Mouse (Mus musculus): Measurements from ENCODE around the gene Irf9. TPM values are rescaled to one million over a fixed set of nuclear protein-coding genes. Genes with fewer than 3 reads are reported as not detected.

Irf9 gene
- polyA plus RNA-seq, 1 experiment from 2014 or later, result 10.2 TPM

DNA sequence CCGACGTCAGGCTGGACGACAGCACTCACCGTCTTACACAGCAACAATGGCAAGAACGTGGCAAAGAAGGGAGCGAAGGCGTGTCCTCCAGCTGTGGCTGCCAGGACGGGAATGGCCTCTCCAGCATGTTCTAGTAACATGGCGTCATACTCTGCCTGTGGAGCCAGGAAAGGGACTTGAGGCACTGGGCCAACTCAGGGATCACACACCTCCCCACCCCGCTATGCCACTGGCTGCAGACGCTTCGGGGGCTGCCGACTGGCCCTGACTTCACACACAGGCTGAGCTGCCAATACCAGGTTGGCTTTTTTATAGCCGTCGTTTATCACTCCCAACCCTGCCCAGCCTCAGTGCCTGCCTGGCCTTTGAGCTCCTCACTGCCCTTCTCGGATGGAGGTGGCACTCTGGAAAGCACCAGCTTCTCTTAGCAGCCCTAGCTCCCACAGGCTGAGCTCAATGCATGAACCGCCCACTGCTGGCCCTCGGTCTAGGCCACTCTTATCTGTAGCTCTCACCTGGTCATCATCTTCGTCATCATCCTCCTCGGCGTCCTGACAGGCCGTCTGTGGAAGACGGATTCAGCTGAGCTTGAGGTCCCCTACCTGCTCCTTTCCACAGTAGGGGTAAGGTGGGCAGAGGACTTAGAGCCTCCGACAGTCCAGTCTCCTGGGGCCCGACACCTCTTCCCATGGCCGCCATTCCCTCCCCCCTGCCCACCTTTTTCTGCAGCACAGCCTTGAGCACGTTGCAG lies 24.9 kb downstream of the Irf9 start:
- ATAC-seq (ENCODE audit: low FRiP score, low read depth), result no peak
- H3K4me1 ChIP-seq (replicated peaks), result no peaks in the 10 kb centered on the region
- no peak overlapping the region for H3K9ac ChIP-seq
- 91% methylated on average over 27 of the region's 27 CpGs for WGBS
- no peak overlapping the region for H3K27ac ChIP-seq (replicated peaks)
- H3K4me2 ChIP-seq, result no peak overlapping the region
- no peaks in the 10 kb centered on the region for H3K27me3 ChIP-seq
- H3K36me3 ChIP-seq, result peaks cover 82% of the 10 kb centered on the region
- H3K9me3 ChIP-seq, result no peaks in the 10 kb centered on the region
- H3K4me3 ChIP-seq, result no peak overlapping the region

GRCm38 (mm10) chr14:55629312-55629711 lies 25.9 kb downstream of the Irf9 start:
- Histone ChIP-seq H3K4me2 (no peak overlapping the region), H3K4me3 (no peak overlapping the region), H3K36me3 (peaks cover 90% of the 10 kb centered on the region), H3K9me3 (no peaks in the 10 kb centered on the region), H3K27ac (replicated peaks) (no peak overlapping the region), H3K4me1 (replicated peaks) (peaks cover 5% of the 10 kb centered on the region), H3K9ac (no peak overlapping the region), H3K27me3 (no peaks in the 10 kb centered on the region)
- WGBS, result 48% methylated on average over 5 of the region's 5 CpGs
- no peak for ATAC-seq (ENCODE audit: low FRiP score, low read depth)

DNA sequence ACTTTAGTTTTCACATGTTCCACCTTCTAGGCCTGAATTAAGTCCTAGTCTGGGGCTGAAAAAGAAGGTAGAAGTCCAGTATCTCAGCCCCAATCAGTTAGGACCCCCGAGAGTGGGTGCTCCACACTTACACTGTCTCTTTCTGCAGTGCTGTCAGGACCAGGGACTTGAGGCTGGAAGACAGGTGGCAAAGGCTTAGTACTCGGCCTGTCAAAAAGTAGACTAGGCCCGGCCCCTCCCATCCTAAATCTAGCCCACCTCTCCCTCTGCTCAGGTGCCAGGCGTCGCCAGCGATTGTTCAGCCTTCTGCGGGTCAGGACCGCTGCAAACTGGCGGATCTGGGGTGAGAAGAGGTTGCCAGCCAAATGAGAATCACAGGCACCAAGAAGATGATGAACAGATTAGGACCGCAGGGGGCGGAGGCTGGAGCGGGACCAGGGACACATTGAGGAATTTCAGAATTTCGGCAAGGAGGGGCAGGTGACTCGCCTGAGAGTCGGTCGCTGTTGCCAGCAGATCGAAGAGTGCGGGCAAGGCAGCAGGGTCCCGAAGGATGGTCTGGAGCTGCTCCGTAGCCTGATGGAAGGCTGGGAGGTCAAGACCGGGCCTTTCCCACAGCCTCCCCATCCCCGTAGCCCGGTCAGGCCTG lies 31.6 kb downstream of the Irf9 start:
- peak; percentile 78 for ATAC-seq (ENCODE audit: low FRiP score, low read depth)
- H3K27me3 ChIP-seq, result no peaks in the 10 kb centered on the region
- H3K27ac ChIP-seq (replicated peaks), result peak overlapping the region; percentile 84
- H3K9ac ChIP-seq, result peak overlapping the region; percentile 90
- peak overlapping the region; percentile 85 for H3K4me3 ChIP-seq
- no peaks in the 10 kb centered on the region for H3K9me3 ChIP-seq
- H3K4me2 ChIP-seq, result peak overlapping the region; percentile 95
- peaks cover 25% of the 10 kb centered on the region for H3K4me1 ChIP-seq (replicated peaks)
- 5% methylated on average over 23 of the region's 23 CpGs for WGBS
- peaks cover 69% of the 10 kb centered on the region for H3K36me3 ChIP-seq

GRCm38 (mm10) chr14:55635523-55636007 lies 32.2 kb downstream of the Irf9 start, which contains the start of gene Ipo4:
Gene Ipo4 (minus strand): TSS chr14:55635957.
- H3K27ac ChIP-seq (replicated peaks), result peak within 1 kb of the TSS; percentile 84
- peaks cover 70% of the 10 kb centered on the region for H3K36me3 ChIP-seq
- peaks cover 25% of the 10 kb centered on the region for H3K4me1 ChIP-seq (replicated peaks)
- no peaks in the 10 kb centered on the region for H3K9me3 ChIP-seq
- peak within 1 kb of the TSS; percentile 85 for H3K4me3 ChIP-seq
- peak within 1 kb of the TSS; percentile 90 for H3K9ac ChIP-seq
- WGBS, result 2% methylated on average over 33 of the region's 33 CpGs
- H3K4me2 ChIP-seq, result peak within 1 kb of the TSS; percentile 95
- no peaks in the 10 kb centered on the region for H3K27me3 ChIP-seq
- ATAC-seq (ENCODE audit: low FRiP score, low read depth), result peak; percentile 89

GRCm38 (mm10) chr14:55637795-55638194 lies 34.4 kb downstream of the Irf9 start, which contains the start of gene Gm49378:
Gene Gm49378 (minus strand): TSS chr14:55637895.
- Histone ChIP-seq H3K27ac (replicated peaks) (no peak within 1 kb of the TSS), H3K4me3 (no peak within 1 kb of the TSS), H3K4me1 (replicated peaks) (peaks cover 37% of the 10 kb centered on the region), H3K4me2 (no peak within 1 kb of the TSS), H3K27me3 (no peaks in the 10 kb centered on the region), H3K36me3 (peaks cover 47% of the 10 kb centered on the region), H3K9me3 (no peaks in the 10 kb centered on the region), H3K9ac (no peak within 1 kb of the TSS)
- WGBS, result 93% methylated on average over 9 of the region's 9 CpGs
- no peak for ATAC-seq (ENCODE audit: low FRiP score, low read depth)

GRCm38 (mm10) chr14:55640816-55641215 lies 37.4 kb downstream of the Irf9 start:
- H3K27me3 ChIP-seq, result no peaks in the 10 kb centered on the region
- H3K9ac ChIP-seq, result no peak overlapping the region
- no peaks in the 10 kb centered on the region for H3K9me3 ChIP-seq
- 96% methylated on average over 14 of the region's 14 CpGs for WGBS
- no peak overlapping the region for H3K27ac ChIP-seq (replicated peaks)
- peaks cover 35% of the 10 kb centered on the region for H3K4me1 ChIP-seq (replicated peaks)
- H3K4me3 ChIP-seq, result no peak overlapping the region
- H3K4me2 ChIP-seq, result no peak overlapping the region
- no peak for ATAC-seq (ENCODE audit: low FRiP score, low read depth)
- H3K36me3 ChIP-seq, result peaks cover 35% of the 10 kb centered on the region

GRCm38 (mm10) chr14:55641291-55641690 lies 37.9 kb downstream of the Irf9 start:
- no peak overlapping the region for H3K9ac ChIP-seq
- H3K36me3 ChIP-seq, result peaks cover 35% of the 10 kb centered on the region
- peaks cover 31% of the 10 kb centered on the region for H3K4me1 ChIP-seq (replicated peaks)
- no peaks in the 10 kb centered on the region for H3K9me3 ChIP-seq
- no peak for ATAC-seq (ENCODE audit: low FRiP score, low read depth)
- H3K27ac ChIP-seq (replicated peaks), result no peak overlapping the region
- H3K27me3 ChIP-seq, result no peaks in the 10 kb centered on the region
- WGBS, result 96% methylated on average over 13 of the region's 13 CpGs
- H3K4me2 ChIP-seq, result no peak overlapping the region
- H3K4me3 ChIP-seq, result no peak overlapping the region

DNA sequence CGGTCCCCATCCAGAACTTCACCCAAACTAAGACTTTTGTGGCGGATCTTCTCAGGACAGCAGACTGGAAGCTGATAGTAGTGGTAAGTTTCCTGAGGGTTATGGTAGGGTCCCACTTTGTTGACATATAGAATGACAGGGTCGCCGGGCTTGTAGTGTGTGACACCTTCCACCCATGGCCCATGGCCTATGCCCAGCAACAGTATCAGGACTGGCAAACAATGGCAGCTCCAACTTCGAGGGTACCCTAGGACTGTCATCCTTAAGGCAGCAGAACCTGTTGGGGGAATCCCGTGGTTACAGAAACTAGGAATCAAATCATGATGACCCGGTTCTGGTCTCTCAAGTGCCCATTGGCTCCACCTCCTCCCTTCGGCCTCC lies 39.3 kb downstream of the Irf9 start:
- H3K27me3 ChIP-seq, result no peaks in the 10 kb centered on the region
- WGBS, result 21% methylated on average over 8 of the region's 8 CpGs
- H3K4me3 ChIP-seq, result peak overlapping the region; percentile 82
- H3K4me1 ChIP-seq (replicated peaks), result peaks cover 28% of the 10 kb centered on the region
- H3K36me3 ChIP-seq, result peaks cover 26% of the 10 kb centered on the region
- H3K4me2 ChIP-seq, result peak overlapping the region; percentile 81
- peak; percentile 17; the same call in 1 of the 2 replicates for ATAC-seq (ENCODE audit: low FRiP score, low read depth)
- peak overlapping the region; percentile 92 for H3K9ac ChIP-seq
- no peaks in the 10 kb centered on the region for H3K9me3 ChIP-seq
- H3K27ac ChIP-seq (replicated peaks), result peak overlapping the region; percentile 97

DNA sequence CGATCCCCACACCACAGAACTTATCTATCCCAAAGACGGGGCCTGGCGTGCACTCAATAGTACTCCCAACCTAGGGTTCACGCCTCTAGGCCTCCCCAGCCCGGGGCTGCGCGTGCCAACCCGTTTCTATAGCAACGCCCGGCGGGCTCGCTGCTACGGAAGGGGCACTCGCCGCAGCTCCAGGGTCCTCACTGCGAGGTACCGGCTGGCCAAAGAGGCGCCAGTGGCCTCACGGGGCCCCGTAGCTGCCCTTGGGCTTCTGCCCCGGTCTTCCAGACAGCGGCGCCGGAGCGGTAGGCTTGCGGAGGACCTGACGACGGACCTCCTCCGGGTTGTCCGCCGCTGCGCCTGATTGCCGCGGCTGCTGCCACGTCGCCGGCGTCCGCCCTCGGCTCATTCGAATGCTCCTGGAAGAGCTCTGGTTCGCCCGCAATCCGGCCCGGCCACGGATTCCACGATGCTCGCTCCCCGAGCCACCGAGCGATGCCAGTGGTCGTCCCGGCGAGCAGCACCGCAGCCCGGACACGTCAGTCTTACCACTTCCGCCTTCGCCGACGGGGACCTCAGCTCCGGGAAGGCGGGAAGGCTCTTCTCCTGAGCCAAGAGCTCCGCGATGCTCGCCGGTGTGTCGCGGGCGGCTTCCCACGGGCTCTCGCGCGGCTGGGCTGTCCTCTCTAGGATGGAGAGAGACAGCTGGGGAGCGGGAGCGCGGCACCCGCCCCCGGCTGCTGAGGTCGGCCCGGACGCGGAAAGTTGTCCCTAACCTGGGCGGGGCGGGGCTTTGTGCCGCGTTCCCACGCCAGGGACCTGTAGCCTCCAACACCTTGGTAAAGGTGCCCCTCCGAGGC lies 39.9 kb downstream of the Irf9 start, which contains the start of gene Tm9sf1:
Gene Tm9sf1 (minus strand): TSS at position 747 of the 848 bp plus-strand sequence.
- Histone ChIP-seq H3K4me3 (peak within 1 kb of the TSS; percentile 82), H3K4me2 (peak within 1 kb of the TSS; percentile 81), H3K27me3 (no peaks in the 10 kb centered on the region), H3K27ac (replicated peaks) (peak within 1 kb of the TSS; percentile 97), H3K36me3 (peaks cover 20% of the 10 kb centered on the region), H3K9ac (peak within 1 kb of the TSS; percentile 92), H3K9me3 (no peaks in the 10 kb centered on the region), H3K4me1 (replicated peaks) (peaks cover 28% of the 10 kb centered on the region)
- under 1% methylated on average over 89 of the region's 89 CpGs for WGBS
- ATAC-seq (ENCODE audit: low FRiP score, low read depth), result peak; percentile 91

DNA sequence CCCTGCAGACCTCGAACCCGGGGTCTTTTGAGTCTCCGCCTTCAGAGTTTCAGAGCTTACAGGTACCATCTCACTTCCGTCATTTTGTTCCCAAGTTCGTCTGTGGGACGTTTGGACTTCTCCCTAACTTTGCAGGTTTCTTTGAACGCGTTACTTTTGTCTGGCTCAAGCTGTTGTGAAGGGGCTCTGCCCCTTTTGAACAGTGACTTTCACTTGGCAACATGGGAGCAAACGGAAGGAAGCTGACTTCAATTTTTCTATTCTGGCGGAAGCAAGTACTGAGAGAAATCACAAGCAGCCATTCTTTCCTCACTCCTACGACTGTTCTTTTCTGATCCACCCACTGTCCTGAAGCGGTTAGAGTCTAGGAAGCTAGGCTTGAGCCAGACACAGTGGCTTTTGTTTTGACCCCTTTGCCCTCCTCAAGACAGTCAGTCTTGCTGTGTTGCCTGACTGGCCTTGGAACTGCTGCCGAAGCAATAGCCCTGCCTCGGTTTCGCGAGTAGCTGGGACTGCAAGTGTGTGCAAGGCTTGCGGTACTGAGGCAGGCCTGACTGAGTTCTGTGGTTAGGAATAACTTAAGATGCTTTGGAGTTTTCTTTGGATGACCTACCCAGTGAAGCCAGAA lies 41.0 kb downstream of the Irf9 start:
- 0 out of 2 replicates have a peak overlapping the region, but pooled peaks have one; percentile 7 for H3K27ac ChIP-seq (replicated peaks)
- H3K4me3 ChIP-seq, result peak overlapping the region; percentile 82
- WGBS, result 26% methylated on average over 17 of the region's 17 CpGs
- no peaks in the 10 kb centered on the region for H3K9me3 ChIP-seq
- H3K9ac ChIP-seq, result peak overlapping the region; percentile 92
- peaks cover 28% of the 10 kb centered on the region for H3K4me1 ChIP-seq (replicated peaks)
- H3K4me2 ChIP-seq, result peak overlapping the region; percentile 81
- no peak for ATAC-seq (ENCODE audit: low FRiP score, low read depth)
- H3K36me3 ChIP-seq, result peaks cover 11% of the 10 kb centered on the region
- no peaks in the 10 kb centered on the region for H3K27me3 ChIP-seq

DNA sequence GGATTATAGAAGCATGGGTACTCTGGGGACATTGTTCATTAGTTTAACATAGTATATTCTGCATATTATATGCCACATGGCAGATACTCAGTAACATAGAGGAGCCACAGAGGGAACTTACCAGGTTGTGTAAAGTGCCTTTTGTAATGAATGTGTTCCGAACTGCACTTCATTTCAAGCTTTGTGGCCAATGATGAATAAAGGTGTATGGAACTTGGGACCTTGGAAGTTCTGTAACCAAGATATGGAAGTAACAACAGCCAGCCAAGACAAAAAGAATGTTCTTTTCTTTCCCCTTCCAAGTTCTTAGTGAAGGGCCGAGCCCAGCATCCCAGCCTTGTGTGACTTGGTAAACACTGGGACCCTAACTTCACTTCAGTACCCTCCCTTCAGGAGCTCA lies 46.5 kb downstream of the Irf9 start, which contains the start of gene Tssk4:
Gene Tssk4 (plus strand): TSS at position 301 of the 400 bp plus-strand sequence.
- Histone ChIP-seq H3K36me3 (no peaks in the 10 kb centered on the region), H3K4me2 (no peak within 1 kb of the TSS), H3K4me1 (replicated peaks) (peaks cover 5% of the 10 kb centered on the region), H3K27ac (replicated peaks) (no peak within 1 kb of the TSS), H3K9ac (no peak within 1 kb of the TSS), H3K27me3 (no peaks in the 10 kb centered on the region), H3K9me3 (no peaks in the 10 kb centered on the region), H3K4me3 (no peak within 1 kb of the TSS)
- WGBS, result 96% methylated on average over 2 of the region's 2 CpGs
- no peak for ATAC-seq (ENCODE audit: low FRiP score, low read depth)
